Mouse (Mus musculus) stomach, postnatal 0 days (tissue): Measurements from ENCODE around the gene Srpk1. TPM values are rescaled to one million over a fixed set of nuclear protein-coding genes. Genes with fewer than 3 reads are reported as not detected.

Source experiments
- ATAC-seq: fragments of 200-750 bp; cut with Nextera tagmentation; 2 replicates; pipeline ENCODE4 v1.8.0; 2017; ENCODE audit not compliant: low FRiP score, low TSS enrichment
- DNase-seq: peaks from one replicate; pipeline ENCODE4 v3.0.0-alpha.2; 2016; ENCODE audit warnings: low spot score
- H3K27ac ChIP-seq: fragments of 300-500 bp; sonication (generic); replicated peaks from 2 replicates; pipeline ENCODE4 v1.5.1; 2014; ENCODE audit warnings: mild to moderate bottlenecking, control low read depth
- H3K27me3 ChIP-seq: fragments of 300-500 bp; sonication (generic); 2 replicates; pipeline ENCODE4 v1.6.1; 2014; ENCODE audit warnings: low read length; ENCODE audit not compliant: control insufficient read depth, insufficient read depth
- H3K36me3 ChIP-seq: fragments of 300-500 bp; sonication (generic); 2 replicates; pipeline ENCODE4 v1.6.1; 2014; ENCODE audit warnings: low read length, mixed read lengths; ENCODE audit not compliant: control insufficient read depth, insufficient read depth
- H3K4me1 ChIP-seq: fragments of 300-500 bp; sonication (generic); replicated peaks from 2 replicates; pipeline ENCODE4 v1.6.1; 2014; ENCODE audit warnings: antibody characterized with exemption; ENCODE audit not compliant: control insufficient read depth, insufficient read depth
- H3K4me2 ChIP-seq: fragments of 300-500 bp; sonication (generic); replicated peaks from 2 replicates; pipeline ENCODE4 v1.6.1; 2014; ENCODE audit warnings: low read depth, mild to moderate bottlenecking, control low read depth, moderate library complexity
- H3K4me3 ChIP-seq: fragments of 300-500 bp; sonication (generic); 2 replicates; pipeline ENCODE4 v1.5.1; 2014; ENCODE audit warnings: low read depth, low read length, control low read depth
- H3K9ac ChIP-seq: fragments of 300-500 bp; sonication (generic); 2 replicates; pipeline ENCODE4 v1.6.1; 2014; ENCODE audit warnings: mild to moderate bottlenecking, low read length, control low read depth, mixed read lengths
- H3K9me3 ChIP-seq: fragments of 300-500 bp; sonication (generic); 2 replicates; pipeline ENCODE4 v1.6.1; 2016; ENCODE audit warnings: low read length; ENCODE audit not compliant: control insufficient read depth
- CTCF ChIP-seq: IDR thresholded peaks from 2 replicates; pipeline ENCODE4 v1.5.1; 2016; ENCODE audit warnings: antibody characterized with exemption, low read depth, mild to moderate bottlenecking, moderate library complexity
- EP300 ChIP-seq: optimal IDR thresholded peaks from 2 replicates; pipeline ENCODE3; 2016; ENCODE audit warnings: antibody characterized with exemption
- WGBS: fragments of 180-500 bp; shearing (Covaris S2); extraction: QIAGEN DNeasy Blood & Tissue Kit; methylation state at CpG from one replicate; pipeline ENCODE4 v1.1.7; 2014; 5-methylcytosine and 5-hydroxymethylcytosine counted together
- polyA plus RNA-seq: library from polyadenylated mRNA; unstranded; fragments of >200 nt; fragmentation: Nextera tagmentation; extraction: Ambion mirVana; gene quantifications from 2 replicates; pipeline ENCODE4 v1.2.1, GENCODE M21; 2015

Gene Srpk1
- 88.7 and 103 TPM in 2 replicates for polyA plus RNA-seq

- Histone ChIP-seq H3K4me2 (peak within 1 kb of the TSS; percentile 94), H3K27ac (peak within 1 kb of the TSS; percentile 93), H3K4me3 (peak within 1 kb of the TSS; percentile 97), H3K27me3 (no peaks in the 10 kb centered on the region), H3K4me1 (peaks cover 2% of the 10 kb centered on the region; the same call in 1 of the 2 replicates), H3K36me3 (no peaks in the 10 kb centered on the region), H3K9ac (peak within 1 kb of the TSS; percentile 91), H3K9me3 (no peaks in the 10 kb centered on the region)
- no peak for TF ChIP-seq EP300
- TF ChIP-seq CTCF, result no peak
- under 1% methylated on average over 48 of the region's 53 CpGs for WGBS
- DNase-seq (peak; percentile 93), ATAC-seq (peak; percentile 92)
Measured at GRCm38 (mm10) chr17:28622300-28622759, at the start of gene Srpk1. Gene Srpk1 (minus strand): TSS chr17:28622709.

GRCm38 (mm10) chr17:28659564-28659963, 37.1 kb upstream of the Srpk1 start:
- H3K4me2 ChIP-seq, result no peak overlapping the region
- 41% methylated on average over 6 of the region's 6 CpGs for WGBS
- H3K9ac ChIP-seq, result no peak overlapping the region
- no peaks in the 10 kb centered on the region for H3K4me1 ChIP-seq
- no peak overlapping the region for H3K27ac ChIP-seq
- ATAC-seq (no peak), DNase-seq (no peak)
- no peak overlapping the region for H3K4me3 ChIP-seq
- no peaks in the 10 kb centered on the region for H3K36me3 ChIP-seq
- H3K27me3 ChIP-seq, result no peaks in the 10 kb centered on the region
- no peak for TF ChIP-seq EP300
- TF ChIP-seq CTCF, result no peak
- H3K9me3 ChIP-seq, result no peaks in the 10 kb centered on the region

GRCm38 (mm10) chr17:28657936-28658335, 35.4 kb upstream of the Srpk1 start:
- Histone ChIP-seq H3K4me1 (no peaks in the 10 kb centered on the region), H3K9ac (no peak overlapping the region), H3K4me2 (no peak overlapping the region), H3K27ac (no peak overlapping the region), H3K36me3 (no peaks in the 10 kb centered on the region), H3K9me3 (no peaks in the 10 kb centered on the region), H3K27me3 (no peaks in the 10 kb centered on the region), H3K4me3 (no peak overlapping the region)
- 33% methylated on average over 4 of the region's 4 CpGs for WGBS
- DNase-seq, result no peak
- TF ChIP-seq CTCF, result no peak
- TF ChIP-seq EP300, result no peak
- no peak for ATAC-seq

- no peak for ATAC-seq
Measured at GRCm38 (mm10) chr17:28650268-28650667, 27.8 kb upstream of the Srpk1 start.

GRCm38 (mm10) chr17:28648607-28649370, 26.3 kb upstream of the Srpk1 start:
- TF ChIP-seq CTCF, result peak; percentile 85
- TF ChIP-seq EP300, result no peak
- Histone ChIP-seq H3K9me3 (no peaks in the 10 kb centered on the region), H3K4me1 (no peaks in the 10 kb centered on the region), H3K27me3 (no peaks in the 10 kb centered on the region), H3K27ac (no peak overlapping the region), H3K9ac (no peak overlapping the region), H3K4me3 (no peak overlapping the region), H3K36me3 (no peaks in the 10 kb centered on the region), H3K4me2 (no peak overlapping the region)
- WGBS, result 40% methylated on average over 6 of the region's 6 CpGs
- DNase-seq (peak; percentile 70), ATAC-seq (peak; percentile 69; the same call in 1 of the 2 replicates)

More at GRCm38 (mm10) chr17:28650268-28650667, 27.8 kb upstream of the Srpk1 start:
- Histone ChIP-seq H3K27ac (no peak overlapping the region), H3K27me3 (no peaks in the 10 kb centered on the region), H3K4me3 (no peak overlapping the region), H3K4me2 (no peak overlapping the region), H3K9ac (no peak overlapping the region), H3K4me1 (no peaks in the 10 kb centered on the region), H3K9me3 (no peaks in the 10 kb centered on the region), H3K36me3 (no peaks in the 10 kb centered on the region)
- WGBS, result 70% methylated on average over 3 of the region's 3 CpGs
- TF ChIP-seq EP300 (no peak), CTCF (no peak)
- DNase-seq, result no peak

- WGBS, result 72% methylated on average over 3 of the region's 3 CpGs
- Histone ChIP-seq H3K4me2 (no peak overlapping the region), H3K9ac (no peak overlapping the region), H3K9me3 (no peaks in the 10 kb centered on the region), H3K27ac (no peak overlapping the region), H3K27me3 (no peaks in the 10 kb centered on the region), H3K4me3 (no peak overlapping the region), H3K4me1 (no peaks in the 10 kb centered on the region), H3K36me3 (no peaks in the 10 kb centered on the region)
- DNase-seq (no peak), ATAC-seq (no peak)
- TF ChIP-seq CTCF (no peak), EP300 (no peak)
Measured at GRCm38 (mm10) chr17:28646221-28646620, 23.7 kb upstream of the Srpk1 start.
